Mouse (Mus musculus) hindbrain, embryonic 15.5 days (tissue): Measurements from ENCODE around the gene Pdlim7. TPM values are rescaled to one million over a fixed set of nuclear protein-coding genes. Genes with fewer than 3 reads are reported as not detected.

ENCODE experiments used
- ATAC-seq: fragments of 200-750 bp; cut with Nextera tagmentation; 2 replicates; pipeline ENCODE4 v1.8.0; 2017; ENCODE audit warnings: low read depth, moderate number of reproducible peaks, moderate TSS enrichment; ENCODE audit not compliant: low FRiP score
- H3K27ac ChIP-seq: fragments of 300-500 bp; sonication (generic); replicated peaks from 2 replicates; pipeline ENCODE4 v1.5.1; 2015; ENCODE audit warnings: mild to moderate bottlenecking, inconsistent platforms
- H3K27me3 ChIP-seq: fragments of 300-500 bp; sonication (generic); 2 replicates; pipeline ENCODE4 v1.6.1; 2015; ENCODE audit warnings: control low read depth, inconsistent platforms
- H3K36me3 ChIP-seq: fragments of 300-500 bp; sonication (generic); 2 replicates; pipeline ENCODE4 v1.6.1; 2015; ENCODE audit warnings: control low read depth, inconsistent platforms
- H3K4me1 ChIP-seq: fragments of 300-500 bp; sonication (generic); replicated peaks from 2 replicates; pipeline ENCODE4 v1.6.1; 2015; ENCODE audit warnings: control low read depth, inconsistent platforms
- H3K4me2 ChIP-seq: fragments of 300-500 bp; sonication (generic); 2 replicates; pipeline ENCODE4 v1.6.1; 2015; ENCODE audit warnings: moderate library complexity, mild to moderate bottlenecking, inconsistent platforms
- H3K4me3 ChIP-seq: fragments of 300-500 bp; sonication (generic); 2 replicates; pipeline ENCODE4 v1.5.1; 2015; ENCODE audit warnings: mild to moderate bottlenecking, inconsistent platforms
- H3K9ac ChIP-seq: fragments of 300-500 bp; sonication (generic); 2 replicates; pipeline ENCODE4 v1.6.1; 2015; ENCODE audit warnings: inconsistent platforms
- H3K9me3 ChIP-seq: fragments of 300-500 bp; sonication (generic); 2 replicates; pipeline ENCODE4 v1.6.1; 2016; ENCODE audit warnings: control low read depth, inconsistent platforms
- WGBS: fragments of 180-500 bp; shearing (Covaris S2); methylation state at CpG from one replicate; pipeline ENCODE4 v1.1.7; 2015; 5-methylcytosine and 5-hydroxymethylcytosine counted together
- polyA plus RNA-seq: library from polyadenylated mRNA; unstranded; fragments of >200 nt; fragmentation: Nextera tagmentation; extraction: Ambion mirVana; gene quantifications from 2 replicates; pipeline ENCODE4 v1.2.1, GENCODE M21; 2015

Pdlim7 gene
- polyA plus RNA-seq, 1 experiment from 2014 or later = 171 TPM

DNA sequence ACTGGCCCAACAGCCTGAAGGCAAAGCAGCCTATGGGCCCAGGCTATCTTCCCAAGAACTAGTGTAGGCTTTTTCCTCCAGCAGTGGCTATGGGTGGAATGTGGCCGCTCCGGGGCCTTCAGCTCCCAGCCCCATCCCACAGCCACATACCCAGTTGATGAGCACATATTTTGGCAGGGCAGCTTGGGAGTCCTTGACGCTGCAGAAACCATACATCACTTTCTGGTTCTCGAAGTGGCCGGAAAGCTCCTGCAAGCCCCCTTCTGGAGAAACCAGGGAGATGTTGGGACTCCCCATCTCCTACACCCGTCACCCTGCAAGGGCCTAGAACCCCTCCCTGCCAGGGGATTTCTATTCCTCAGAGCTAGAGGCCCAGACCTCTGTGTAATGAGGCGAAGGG, 30.9 kb downstream of the Pdlim7 start:
- Histone ChIP-seq H3K4me1 (peaks cover 47% of the 10 kb centered on the region), H3K36me3 (peaks cover 47% of the 10 kb centered on the region), H3K9ac (no peak overlapping the region), H3K27ac (0 out of 2 replicates have a peak overlapping the region, but pooled peaks have one; percentile 99), H3K4me2 (peak overlapping the region; percentile 79), H3K9me3 (no peaks in the 10 kb centered on the region), H3K4me3 (peak overlapping the region; percentile 95; the same call in 1 of the 2 replicates), H3K27me3 (no peaks in the 10 kb centered on the region)
- no peak for ATAC-seq
- WGBS = 60% methylated on average over 7 of the region's 7 CpGs

DNA sequence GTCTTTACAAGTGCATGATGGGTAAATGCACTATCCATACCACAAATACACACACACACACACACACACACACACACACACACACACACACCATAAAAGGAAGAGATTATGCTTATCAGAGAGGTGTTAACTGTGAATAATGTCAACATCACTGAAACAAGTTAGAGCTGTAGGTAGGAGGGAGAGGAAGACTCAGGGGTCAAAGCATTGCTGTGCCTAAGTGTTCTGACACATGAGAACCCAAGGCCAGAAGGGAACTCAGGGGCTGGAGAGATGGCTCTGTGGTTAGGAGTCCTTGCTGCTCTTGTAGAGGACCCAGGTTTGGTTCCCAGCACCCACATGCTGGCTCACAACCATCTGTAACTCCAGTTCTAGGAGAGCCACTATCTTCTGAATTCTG, 33.5 kb downstream of the Pdlim7 start:
- Histone ChIP-seq H3K27ac (no peak overlapping the region), H3K4me1 (peaks cover 41% of the 10 kb centered on the region), H3K9ac (no peak overlapping the region), H3K4me2 (no peak overlapping the region), H3K27me3 (no peaks in the 10 kb centered on the region), H3K9me3 (no peaks in the 10 kb centered on the region), H3K36me3 (peaks cover 74% of the 10 kb centered on the region), H3K4me3 (no peak overlapping the region)
- ATAC-seq = no peak

DNA sequence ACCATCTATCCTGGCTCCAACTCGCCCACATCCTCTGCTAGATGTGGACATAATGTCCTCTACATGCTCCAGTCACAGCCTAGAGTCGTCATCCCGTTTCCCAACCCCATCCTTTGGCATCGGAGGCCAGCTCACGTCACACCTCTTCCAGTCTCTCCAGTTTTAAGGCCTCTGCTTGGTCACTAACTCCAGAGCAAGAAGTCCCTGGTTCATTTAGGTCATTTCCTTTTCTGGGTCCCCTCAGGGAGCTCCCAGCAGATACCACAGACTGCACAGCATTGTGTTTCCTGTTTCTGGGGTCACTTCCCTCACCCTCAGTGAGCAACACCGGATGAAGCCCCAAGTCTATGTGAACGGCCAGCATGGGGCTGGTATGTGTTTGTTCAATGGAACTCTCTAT, 34.5 kb downstream of the Pdlim7 start:
- Histone ChIP-seq H3K36me3 (peaks cover 77% of the 10 kb centered on the region), H3K27me3 (no peaks in the 10 kb centered on the region), H3K4me1 (peaks cover 41% of the 10 kb centered on the region), H3K9ac (no peak overlapping the region), H3K4me3 (no peak overlapping the region), H3K9me3 (no peaks in the 10 kb centered on the region), H3K4me2 (no peak overlapping the region), H3K27ac (0 out of 2 replicates have a peak overlapping the region, but pooled peaks have one; percentile 20)
- WGBS = 86% methylated on average over 7 of the region's 7 CpGs
- no peak for ATAC-seq

DNA sequence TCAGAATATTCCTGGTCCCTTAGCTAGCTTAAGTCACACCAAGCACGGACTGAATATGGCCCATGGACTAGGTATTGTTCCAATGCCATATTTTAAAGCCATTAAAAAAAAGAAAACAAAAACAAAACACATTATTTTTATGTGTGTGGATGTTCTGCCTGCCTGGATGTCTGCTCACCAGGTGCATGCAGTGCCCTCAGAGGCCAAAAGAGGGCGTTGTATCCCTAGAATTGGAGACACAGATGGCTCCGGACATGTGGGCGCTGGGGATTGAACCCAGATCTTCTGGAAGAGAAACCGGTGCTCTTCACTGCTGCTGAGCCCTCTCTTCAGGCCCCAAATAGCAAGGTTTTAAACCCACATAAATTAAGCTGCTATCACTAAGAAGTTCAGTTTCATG, 35.4 kb downstream of the Pdlim7 start:
- no peak overlapping the region for H3K4me2 ChIP-seq
- H3K27me3 ChIP-seq = no peaks in the 10 kb centered on the region
- H3K36me3 ChIP-seq = peaks cover 77% of the 10 kb centered on the region
- peaks cover 41% of the 10 kb centered on the region for H3K4me1 ChIP-seq
- 57% methylated on average over 5 of the region's 5 CpGs for WGBS
- H3K4me3 ChIP-seq = no peak overlapping the region
- no peaks in the 10 kb centered on the region for H3K9me3 ChIP-seq
- H3K9ac ChIP-seq = no peak overlapping the region
- ATAC-seq = no peak
- H3K27ac ChIP-seq = no peak overlapping the region

DNA sequence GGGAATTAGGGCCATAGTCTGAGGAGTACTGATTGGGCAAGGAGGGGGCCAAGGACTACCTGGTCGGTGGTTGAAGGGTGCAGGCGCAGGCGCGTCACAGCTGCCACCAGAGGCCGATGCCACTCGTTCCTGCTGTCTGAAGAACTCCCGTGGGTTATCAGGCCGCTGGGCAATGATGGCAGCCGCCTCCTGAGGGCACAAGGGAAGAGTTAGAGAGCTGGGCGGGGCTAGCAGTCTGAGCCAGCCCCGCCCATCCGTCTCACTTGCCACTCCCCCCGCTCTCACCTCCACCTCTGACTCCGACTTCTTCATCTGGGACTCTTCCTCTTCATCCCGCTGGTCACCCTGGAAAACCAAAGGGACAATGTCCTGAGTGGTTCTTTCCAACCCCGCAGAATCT, 36.0 kb downstream of the Pdlim7 start:
- Histone ChIP-seq H3K4me2 (no peak overlapping the region), H3K27me3 (no peaks in the 10 kb centered on the region), H3K4me1 (peaks cover 41% of the 10 kb centered on the region), H3K9ac (no peak overlapping the region), H3K27ac (no peak overlapping the region), H3K4me3 (no peak overlapping the region), H3K36me3 (peaks cover 74% of the 10 kb centered on the region), H3K9me3 (no peaks in the 10 kb centered on the region)
- ATAC-seq = no peak
- WGBS = 64% methylated on average over 16 of the region's 16 CpGs

DNA sequence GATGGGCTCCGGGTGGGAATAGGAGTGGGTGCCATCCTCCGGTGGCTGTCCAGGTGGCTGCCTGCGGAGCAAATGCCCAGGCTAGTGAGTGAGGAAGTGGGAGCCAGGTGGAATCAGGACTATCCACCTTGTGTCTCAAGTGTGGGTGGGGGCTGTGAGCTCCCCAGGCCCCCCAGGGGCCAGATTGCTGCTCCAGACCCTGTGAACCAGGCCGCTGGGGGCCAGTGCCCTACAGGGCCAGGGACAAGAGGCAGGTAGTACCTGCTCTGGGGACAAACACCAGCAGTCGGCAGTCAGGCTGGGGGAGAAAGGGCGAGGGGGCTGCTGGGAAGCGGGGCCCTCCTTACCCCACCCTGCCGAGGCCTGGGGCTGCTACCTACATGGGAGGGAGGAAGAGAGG, 37.2 kb downstream of the Pdlim7 start:
- H3K4me2 ChIP-seq = no peak overlapping the region
- 0 out of 2 replicates have a peak overlapping the region, but pooled peaks have one; percentile 93 for H3K27ac ChIP-seq
- 88% methylated on average over 8 of the region's 8 CpGs for WGBS
- H3K4me1 ChIP-seq = peaks cover 47% of the 10 kb centered on the region
- no peaks in the 10 kb centered on the region for H3K9me3 ChIP-seq
- no peak overlapping the region for H3K4me3 ChIP-seq
- no peaks in the 10 kb centered on the region for H3K27me3 ChIP-seq
- H3K36me3 ChIP-seq = peaks cover 63% of the 10 kb centered on the region
- no peak overlapping the region for H3K9ac ChIP-seq
- ATAC-seq = no peak

DNA sequence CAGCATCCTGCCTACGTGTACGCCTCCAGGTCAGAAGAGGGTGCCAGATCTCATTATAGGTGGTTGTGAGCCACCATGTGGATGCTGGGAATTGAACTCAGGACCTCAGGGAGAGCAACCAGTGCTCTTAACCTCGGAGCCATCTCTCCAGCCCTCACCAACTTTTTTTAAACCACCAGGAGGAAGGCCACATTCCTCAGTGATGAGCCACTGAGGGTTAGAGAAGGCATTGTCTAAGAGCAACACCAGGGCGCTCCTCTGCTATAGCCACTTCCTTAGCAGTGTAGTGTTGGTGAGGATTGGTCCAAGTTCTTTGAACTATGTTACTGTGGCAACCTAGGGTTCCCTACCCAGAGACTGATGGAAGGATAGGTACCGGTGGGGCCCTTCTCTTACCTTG, 37.7 kb downstream of the Pdlim7 start:
- 85% methylated on average over 5 of the region's 5 CpGs for WGBS
- Histone ChIP-seq H3K4me2 (no peak overlapping the region), H3K4me1 (peaks cover 52% of the 10 kb centered on the region), H3K4me3 (no peak overlapping the region), H3K27me3 (no peaks in the 10 kb centered on the region), H3K9me3 (no peaks in the 10 kb centered on the region), H3K9ac (no peak overlapping the region), H3K27ac (0 out of 2 replicates have a peak overlapping the region, but pooled peaks have one; percentile 93), H3K36me3 (peaks cover 58% of the 10 kb centered on the region)
- ATAC-seq = no peak

DNA sequence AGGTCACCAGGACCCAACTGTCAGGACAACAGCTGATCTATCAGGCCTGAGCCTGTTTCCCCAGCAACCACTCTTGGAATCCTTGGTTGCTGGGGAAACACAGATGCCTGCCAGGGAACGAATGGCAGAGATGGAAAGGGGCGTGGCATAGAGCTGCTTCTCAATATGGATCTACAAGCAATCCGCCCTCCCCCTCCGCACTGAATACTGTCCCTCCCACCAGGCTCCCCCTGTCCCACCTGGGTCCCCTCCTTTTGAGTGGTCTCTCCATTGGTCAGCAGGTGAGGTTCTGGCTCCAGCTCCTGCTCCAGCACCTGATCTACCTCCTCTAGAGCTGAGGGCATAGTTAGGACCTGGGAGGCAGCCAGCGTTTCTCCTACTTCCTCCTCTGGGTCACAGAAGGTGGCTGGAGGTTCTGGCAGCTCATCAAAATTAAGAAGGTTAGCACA, 38.8 kb downstream of the Pdlim7 start:
- H3K4me2 ChIP-seq = peak overlapping the region; percentile 7; the same call in 1 of the 2 replicates

DNA sequence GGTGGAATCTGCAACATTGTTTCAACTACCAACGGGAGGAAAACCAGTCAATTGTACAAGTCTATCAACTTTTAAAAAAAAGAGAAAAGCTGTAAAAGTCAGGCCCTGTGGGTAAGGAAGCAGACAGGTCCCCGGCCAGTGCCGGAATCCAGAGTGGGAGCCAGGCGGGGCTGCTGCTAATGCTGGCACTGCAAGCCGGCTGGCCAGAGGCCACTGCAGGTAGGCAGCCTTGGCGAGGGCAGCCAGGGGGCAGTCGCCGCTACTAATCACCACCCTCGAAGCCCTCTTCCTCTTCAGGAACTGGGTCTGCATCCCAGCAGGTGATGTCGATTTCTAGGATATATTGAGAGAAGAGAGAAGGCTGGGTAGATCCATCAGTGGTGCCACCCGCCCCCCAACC, 39.5 kb downstream of the Pdlim7 start:
- peaks cover 70% of the 10 kb centered on the region for H3K4me1 ChIP-seq
- H3K9ac ChIP-seq = no peak overlapping the region
- no peaks in the 10 kb centered on the region for H3K27me3 ChIP-seq
- no peak for ATAC-seq
- no peaks in the 10 kb centered on the region for H3K9me3 ChIP-seq
- H3K36me3 ChIP-seq = peaks cover 41% of the 10 kb centered on the region
- no peak overlapping the region for H3K4me3 ChIP-seq
- H3K4me2 ChIP-seq = peak overlapping the region; percentile 98; the same call in 1 of the 2 replicates
- WGBS = 45% methylated on average over 11 of the region's 11 CpGs
- peak overlapping the region; percentile 93 for H3K27ac ChIP-seq

More for the DNA sequence above, 38.8 kb downstream of the Pdlim7 start:
- peaks cover 63% of the 10 kb centered on the region for H3K4me1 ChIP-seq
- no peak overlapping the region for H3K9ac ChIP-seq
- no peak overlapping the region for H3K4me3 ChIP-seq
- H3K27me3 ChIP-seq = no peaks in the 10 kb centered on the region
- peaks cover 48% of the 10 kb centered on the region for H3K36me3 ChIP-seq
- 7% methylated on average over 5 of the region's 5 CpGs for WGBS
- ATAC-seq = no peak
- peak overlapping the region; percentile 93 for H3K27ac ChIP-seq
- H3K9me3 ChIP-seq = no peaks in the 10 kb centered on the region

DNA sequence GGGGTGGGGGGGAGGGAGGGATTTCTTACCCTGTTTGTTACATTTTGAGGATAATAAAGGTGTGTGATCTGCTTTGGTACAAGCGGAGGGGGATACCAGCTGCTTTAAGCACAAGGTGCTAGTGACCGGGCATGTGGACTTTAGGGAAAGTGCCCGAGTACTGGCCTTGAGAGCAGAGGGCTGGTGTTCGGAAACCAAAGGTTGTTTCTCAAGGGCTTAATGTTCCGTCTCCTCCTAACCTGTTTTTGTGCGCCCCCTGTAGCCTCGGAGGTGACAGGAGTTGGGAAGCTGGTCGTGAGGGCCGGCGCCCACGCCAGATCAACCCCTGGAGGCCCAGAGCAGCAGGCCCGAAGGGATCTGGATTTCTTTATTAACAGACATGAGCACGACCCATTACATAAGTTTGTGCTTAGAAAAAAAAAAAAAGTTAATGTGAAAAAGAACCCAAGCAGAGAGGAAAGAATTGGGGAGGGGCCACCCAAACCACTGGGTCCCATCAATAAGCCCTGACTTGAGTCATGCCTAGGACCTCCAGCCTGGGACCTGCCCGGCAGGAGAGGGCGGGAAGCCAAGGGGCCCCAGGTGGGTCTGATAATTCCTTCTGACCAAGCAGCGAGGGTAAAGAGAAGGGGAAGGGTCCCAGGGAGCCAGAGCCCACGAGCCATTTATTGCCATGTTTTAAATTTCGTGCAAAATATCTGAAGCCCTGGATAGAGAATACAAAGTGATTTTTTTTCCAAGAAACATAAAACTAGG, 40.2 kb downstream of the Pdlim7 start:
- H3K27me3 ChIP-seq = no peaks in the 10 kb centered on the region
- no peaks in the 10 kb centered on the region for H3K9me3 ChIP-seq
- peak overlapping the region; percentile 93 for H3K27ac ChIP-seq
- peaks cover 77% of the 10 kb centered on the region for H3K4me1 ChIP-seq
- H3K36me3 ChIP-seq = peaks cover 35% of the 10 kb centered on the region
- H3K4me3 ChIP-seq = peak overlapping the region; percentile 45
- H3K9ac ChIP-seq = peak overlapping the region; percentile 66
- whole genome bisulfite sequencing = 16% methylated on average over 18 of the region's 18 CpGs
- no peak for ATAC-seq
- peak overlapping the region; percentile 98 for H3K4me2 ChIP-seq

DNA sequence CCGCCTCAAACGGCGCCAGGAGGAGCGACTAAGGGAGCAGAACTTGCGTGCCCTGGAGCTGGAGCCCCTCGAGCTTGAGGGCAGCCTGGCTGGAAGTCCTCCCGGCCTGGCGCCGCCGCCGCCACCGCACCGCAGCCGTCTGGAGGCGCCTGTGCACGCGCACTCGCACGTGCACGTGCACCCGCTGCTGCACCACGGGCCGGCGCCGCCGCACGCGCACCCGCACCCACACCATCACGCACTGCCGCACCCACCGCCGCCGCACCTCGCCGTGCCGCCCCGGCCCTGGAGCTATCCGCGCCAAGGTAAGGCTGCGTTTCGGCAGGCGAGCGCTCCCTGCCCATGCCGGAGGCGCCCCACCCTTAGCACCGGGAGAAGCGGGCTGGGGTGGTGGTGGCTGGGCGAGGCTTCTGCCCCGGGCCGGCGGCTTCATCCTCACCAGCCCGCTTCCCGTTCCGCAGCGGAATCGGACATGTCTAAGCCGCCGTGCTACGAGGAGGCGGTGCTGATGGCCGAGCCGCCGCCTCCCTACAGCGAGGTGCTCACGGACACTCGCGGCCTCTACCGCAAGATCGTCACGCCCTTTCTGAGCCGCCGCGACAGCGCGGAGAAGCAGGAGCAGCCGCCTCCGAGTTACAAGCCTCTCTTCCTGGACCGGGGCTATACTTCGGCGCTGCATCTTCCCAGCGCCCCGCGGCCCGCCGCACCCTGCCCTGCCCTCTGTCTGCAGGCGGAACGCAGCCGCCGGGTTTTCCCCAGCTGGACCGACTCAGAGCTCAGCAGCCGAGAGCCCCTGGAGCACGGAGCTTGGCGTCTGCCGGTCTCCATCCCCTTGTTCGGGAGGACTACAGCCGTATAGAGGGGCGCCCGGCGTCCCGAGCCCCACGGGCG, 41.1 kb downstream of the Pdlim7 start:
- WGBS = under 1% methylated on average over 100 of the region's 103 CpGs
- Histone ChIP-seq H3K9me3 (no peaks in the 10 kb centered on the region), H3K27ac (peak overlapping the region; percentile 93), H3K4me2 (peak overlapping the region; percentile 98), H3K36me3 (peaks cover 27% of the 10 kb centered on the region), H3K4me3 (peak overlapping the region; percentile 45), H3K27me3 (no peaks in the 10 kb centered on the region), H3K9ac (peak overlapping the region; percentile 66), H3K4me1 (peaks cover 84% of the 10 kb centered on the region)
- peak; percentile 54 for ATAC-seq

DNA sequence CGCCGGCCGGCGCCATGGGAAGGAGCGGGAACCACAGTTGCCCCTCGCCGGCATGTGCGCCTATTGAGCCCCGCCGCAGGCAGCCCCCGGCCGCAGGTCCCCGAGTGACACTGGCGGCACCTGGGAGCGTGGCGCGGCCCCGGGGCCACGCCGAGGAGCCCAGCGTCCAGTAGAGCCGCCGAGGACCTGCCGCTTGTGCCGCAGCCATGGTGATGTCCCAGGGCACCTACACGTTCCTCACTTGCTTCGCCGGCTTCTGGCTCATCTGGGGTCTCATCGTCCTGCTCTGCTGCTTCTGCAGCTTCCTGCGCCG, 41.7 kb downstream of the Pdlim7 start:
- H3K9me3 ChIP-seq = no peaks in the 10 kb centered on the region
- ATAC-seq = peak; percentile 8
- no peaks in the 10 kb centered on the region for H3K27me3 ChIP-seq
- 2% methylated on average over 26 of the region's 31 CpGs for WGBS
- peaks cover 90% of the 10 kb centered on the region for H3K4me1 ChIP-seq
- peak overlapping the region; percentile 93 for H3K27ac ChIP-seq
- H3K9ac ChIP-seq = peak overlapping the region; percentile 66
- peak overlapping the region; percentile 98 for H3K4me2 ChIP-seq
- peaks cover 21% of the 10 kb centered on the region for H3K36me3 ChIP-seq
- H3K4me3 ChIP-seq = peak overlapping the region; percentile 45
